In the genomic region with DNA sequence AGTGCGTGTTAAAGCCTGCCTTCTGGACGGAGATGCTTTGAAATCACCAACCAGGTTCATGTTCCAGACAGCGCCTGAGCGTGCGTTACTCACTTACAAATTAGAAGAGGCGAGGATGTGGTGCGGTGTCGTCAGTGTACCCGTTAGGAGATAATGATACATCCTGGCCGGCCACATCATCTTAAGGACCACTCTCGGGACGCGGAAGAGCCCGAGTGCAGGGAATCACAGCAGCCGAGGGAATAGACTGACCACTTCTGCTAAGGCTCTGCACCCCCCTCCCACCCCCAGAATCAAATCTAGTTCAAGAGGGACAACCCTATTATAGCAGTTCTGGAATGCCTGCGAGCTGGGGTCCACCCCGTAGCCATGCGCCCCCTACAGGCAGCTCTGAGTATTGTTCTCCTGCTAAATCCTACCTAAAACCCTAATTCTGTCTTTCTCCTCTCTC, we compare ENCODE assay signal across 8 mouse cellular contexts.
A peak's percentile ranks its signal among the peaks of the same experiment; 100 is the strongest.
DNase-seq lines count a peak whose midpoint lies in the region; ATAC-seq and TF ChIP-seq lines count a peak whose summit lies in the region.

No protein-coding gene starts in this region.

- peaks cover 23% of the 10 kb centered on the region for H3K4me1 ChIP-seq in kidney, embryonic 15.5 days
- peaks cover 20% of the 10 kb centered on the region for H3K4me1 ChIP-seq in kidney, embryonic 16.5 days (ENCODE audit: insufficient read depth, low read length)
- H3K4me1 ChIP-seq in embryonic facial prominence, embryonic 11.5 days (ENCODE audit: control insufficient read depth, insufficient read depth, low read length), result no peaks in the 10 kb centered on the region
- H3K4me1 ChIP-seq in limb, embryonic 14.5 days (ENCODE audit: control insufficient read depth, insufficient read depth, low read length), result peaks cover 7% of the 10 kb centered on the region; the same call in 1 of the 2 replicates

- peak overlapping the region; percentile 30; the same call in 1 of the 2 replicates for H3K4me2 ChIP-seq in kidney, embryonic 15.5 days
- H3K4me2 ChIP-seq in kidney, embryonic 16.5 days (replicated peaks; ENCODE audit: low read depth, low read length), result no peak overlapping the region
- H3K4me2 ChIP-seq in embryonic facial prominence, embryonic 11.5 days (ENCODE audit: low read depth, low read length), result peak overlapping the region; percentile 29; the same call in 1 of the 2 replicates
- H3K4me2 ChIP-seq in limb, embryonic 14.5 days (replicated peaks; ENCODE audit: low read depth, low read length, severe bottlenecking), result peak overlapping the region; percentile 15; the same call in 1 of the 2 replicates

- WGBS in kidney, embryonic 15.5 days, result 56% methylated on average over 18 of the region's 18 CpGs
- 64% methylated on average over 18 of the region's 18 CpGs for WGBS in kidney, embryonic 16.5 days
- WGBS in embryonic facial prominence, embryonic 11.5 days, result 29% methylated on average over 18 of the region's 18 CpGs
- WGBS in limb, embryonic 14.5 days, result 56% methylated on average over 18 of the region's 18 CpGs

- TF ChIP-seq POLR2A in limb, embryonic 14.5 days (IDR thresholded peaks at IDR 0.05; ENCODE audit: borderline replicate concordance, extremely low read depth, insufficient read depth, insufficient read length), result no peak

- no peak overlapping the region for H3K9ac ChIP-seq in kidney, embryonic 15.5 days
- H3K9ac ChIP-seq in kidney, embryonic 16.5 days (replicated peaks; ENCODE audit: low read length), result no peak overlapping the region
- H3K9ac ChIP-seq in embryonic facial prominence, embryonic 11.5 days (replicated peaks; ENCODE audit: low read length), result no peak overlapping the region
- no peak overlapping the region for H3K9ac ChIP-seq in limb, embryonic 14.5 days (ENCODE audit: low read depth, low read length, severe bottlenecking)

- H3K27ac ChIP-seq in kidney, embryonic 15.5 days, result no peak overlapping the region
- no peak overlapping the region for H3K27ac ChIP-seq in kidney, embryonic 16.5 days (ENCODE audit: low read length)
- no peak overlapping the region for H3K27ac ChIP-seq in embryonic facial prominence, embryonic 11.5 days (replicated peaks; ENCODE audit: low read depth, low read length)
- no peak overlapping the region for H3K27ac ChIP-seq in limb, embryonic 14.5 days (replicated peaks; ENCODE audit: low read depth, low read length)

- peak; percentile 48 for DNase-seq in ZHBTc4 (ENCODE audit: low read depth, low spot score)
- peak; percentile 79 for DNase-seq in embryonic facial prominence, embryonic 11.5 days (ENCODE audit: low spot score)
- peak; percentile 69 for DNase-seq in heart, postnatal 4 days
- DNase-seq in limb, embryonic 14.5 days (ENCODE audit: low spot score), result no peak
- peak; percentile 15 for DNase-seq in retina, adult 2 months (ENCODE audit: low read depth, low spot score)
- DNase-seq in urinary bladder, postnatal 4 days (ENCODE audit: low spot score in 2 of 2), result no peak

- H3K4me3 ChIP-seq in kidney, embryonic 15.5 days (replicated peaks), result no peak overlapping the region
- H3K4me3 ChIP-seq in kidney, embryonic 16.5 days (ENCODE audit: low read length), result no peak overlapping the region
- peak overlapping the region; percentile 16; the same call in 1 of the 2 replicates for H3K4me3 ChIP-seq in embryonic facial prominence, embryonic 11.5 days (ENCODE audit: low read depth, low read length)
- H3K4me3 ChIP-seq in limb, embryonic 14.5 days (replicated peaks; ENCODE audit: low read length), result no peak overlapping the region

- no peaks in the 10 kb centered on the region for H3K36me3 ChIP-seq in kidney, embryonic 15.5 days
- H3K36me3 ChIP-seq in kidney, embryonic 16.5 days (ENCODE audit: insufficient read depth, low read length), result no peaks in the 10 kb centered on the region
- H3K36me3 ChIP-seq in embryonic facial prominence, embryonic 11.5 days (replicated peaks; ENCODE audit: control insufficient read depth, insufficient read depth, low read depth, low read length), result no peaks in the 10 kb centered on the region
- no peaks in the 10 kb centered on the region for H3K36me3 ChIP-seq in limb, embryonic 14.5 days (ENCODE audit: control insufficient read depth, insufficient read depth, low read length)

- no peaks in the 10 kb centered on the region for H3K27me3 ChIP-seq in kidney, embryonic 15.5 days
- H3K27me3 ChIP-seq in kidney, embryonic 16.5 days (ENCODE audit: insufficient read depth, low read length), result no peaks in the 10 kb centered on the region
- no peaks in the 10 kb centered on the region for H3K27me3 ChIP-seq in embryonic facial prominence, embryonic 11.5 days (ENCODE audit: control insufficient read depth, insufficient read depth, low read length)
- no peaks in the 10 kb centered on the region for H3K27me3 ChIP-seq in limb, embryonic 14.5 days (ENCODE audit: control insufficient read depth, insufficient read depth, low read length)

- H3K9me3 ChIP-seq in kidney, embryonic 15.5 days (replicated peaks), result no peaks in the 10 kb centered on the region
- no peaks in the 10 kb centered on the region for H3K9me3 ChIP-seq in kidney, embryonic 16.5 days (ENCODE audit: low read length)
- no peaks in the 10 kb centered on the region for H3K9me3 ChIP-seq in embryonic facial prominence, embryonic 11.5 days (replicated peaks; ENCODE audit: control insufficient read depth, low read length)
- H3K9me3 ChIP-seq in limb, embryonic 14.5 days (ENCODE audit: control insufficient read depth, low read length), result no peaks in the 10 kb centered on the region

- no peak for ATAC-seq in kidney, embryonic 15.5 days (replicated peaks; ENCODE audit: low FRiP score)
- ATAC-seq in kidney, embryonic 16.5 days (ENCODE audit: low FRiP score, low TSS enrichment), result no peak
- ATAC-seq in embryonic facial prominence, embryonic 11.5 days (replicated peaks; ENCODE audit: insufficient number of reproducible peaks, low FRiP score, low TSS enrichment, low read depth), result no peak
- ATAC-seq in limb, embryonic 14.5 days (ENCODE audit: low FRiP score, low read depth), result no peak

Comparison
In these comparisons a context has a peak if more than half of its experiments do, and no peak if none do; other contexts are left out.
1. DNase-seq: peak in ZHBTc4 (single experiment), embryonic facial prominence, embryonic 11.5 days (single experiment), heart, postnatal 4 days (single experiment) and retina, adult 2 months (single experiment); none in limb, embryonic 14.5 days (single experiment) and urinary bladder, postnatal 4 days (0 of 2).